Mouse (Mus musculus): Measurements from ENCODE around the gene Rps13.
"Not testable (repeated sequence)": the region's sequence is repeated elsewhere in the genome, so short reads cannot be mapped to it uniquely, and the experiment has no call there.

Gene Rps13

DNA sequence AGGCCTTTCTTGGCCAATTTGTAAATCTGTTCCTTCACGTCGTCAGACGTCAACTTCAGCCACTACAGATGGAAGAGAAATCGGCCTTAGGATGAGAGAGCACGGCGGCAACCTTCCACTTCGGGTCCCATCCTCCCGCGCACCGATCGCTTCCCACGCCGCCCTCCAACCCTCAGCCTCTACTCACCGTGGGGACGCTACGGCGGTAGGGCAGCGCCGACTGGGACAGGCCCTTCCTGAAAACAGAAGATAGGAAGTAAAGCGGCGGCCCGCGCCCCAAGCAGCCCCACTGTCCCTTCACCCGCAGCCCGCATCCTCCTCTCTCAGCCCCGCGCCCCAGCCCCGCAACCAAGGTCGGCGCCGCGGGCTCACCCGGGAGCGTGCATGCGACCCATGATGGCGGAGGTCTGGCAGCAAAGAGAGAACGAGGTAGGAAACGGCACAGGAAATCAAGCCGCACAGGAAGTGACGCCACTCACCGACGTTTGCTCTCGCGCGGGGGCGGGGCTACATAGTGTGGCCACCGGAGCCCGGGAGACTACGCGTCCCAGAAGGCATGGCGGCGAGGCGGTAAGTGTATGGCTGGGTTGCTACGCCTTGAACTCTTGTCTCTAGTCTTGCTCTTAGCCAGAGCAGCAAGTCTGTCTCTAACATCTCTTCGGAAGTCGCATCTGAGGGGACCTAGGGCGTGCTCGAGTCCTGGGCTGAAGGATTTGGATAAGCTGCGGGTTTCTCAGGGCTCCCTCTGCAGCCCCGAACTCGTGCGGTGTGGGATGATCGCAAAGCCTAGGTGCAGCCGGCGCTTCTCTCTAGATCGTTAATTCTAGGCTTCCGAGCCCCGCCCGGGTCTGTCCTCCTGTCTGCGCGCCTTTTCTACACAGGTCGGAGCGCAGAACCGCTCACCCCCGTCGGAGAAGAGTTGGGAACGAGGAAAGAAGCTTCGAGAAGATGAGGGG lies at the start of gene Rps13:
Gene Rps13 (minus strand): TSS at position 483 of the 956 bp plus-strand sequence.
- DNase-seq (ENCODE audit: low spot score in 2 of 2), result peak; percentile 97 to 98

GRCm38 (mm10) chr7:116379181-116379580 lies 45.2 kb upstream of the Rps13 start:
- DNase-seq (ENCODE audit: low spot score in 2 of 2), result not testable (repeated sequence)

DNA sequence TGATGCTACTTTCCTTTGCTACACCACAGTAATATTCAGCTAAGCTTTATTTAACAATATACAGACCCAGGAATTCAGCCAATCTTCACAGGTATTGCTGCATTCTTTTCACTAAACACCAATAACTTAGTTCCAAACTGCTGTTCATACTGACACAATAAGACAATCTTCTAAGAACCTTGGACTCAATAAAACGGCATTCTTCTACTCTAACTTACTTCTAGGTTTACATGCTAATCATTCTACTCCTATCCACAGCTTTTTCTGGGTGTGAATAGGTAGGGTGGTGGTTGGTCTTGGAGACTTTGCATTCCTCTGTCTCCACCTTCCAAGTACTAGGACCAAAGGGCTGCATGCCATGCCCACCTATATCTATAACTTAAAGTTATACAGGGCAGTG lies 40.3 kb upstream of the Rps13 start:
- no peak for DNase-seq (ENCODE audit: low spot score in 2 of 2)

DNA sequence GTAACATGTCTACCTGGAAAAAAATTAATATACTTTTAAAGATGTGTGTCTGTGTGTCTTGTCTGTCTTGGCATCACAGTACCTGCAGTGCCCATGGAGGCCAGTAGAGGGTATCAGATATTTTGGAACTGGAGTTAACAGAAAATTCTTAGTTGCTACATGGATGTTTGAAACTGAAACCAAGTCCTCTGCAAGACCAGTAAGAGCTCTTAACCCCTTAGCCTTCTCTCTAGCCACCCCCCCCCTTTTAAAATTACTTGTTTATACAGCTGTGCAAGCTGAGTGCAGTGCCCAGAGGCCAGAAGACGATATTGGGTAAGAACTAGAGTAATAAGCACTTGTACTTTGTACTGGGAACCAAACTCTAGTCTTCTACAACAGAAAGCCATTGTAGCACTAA lies 2.2 kb upstream of the Rps13 start:
- peak; percentile 75 to 81 for DNase-seq (ENCODE audit: low spot score in 2 of 2)

GRCm38 (mm10) chr7:116335133-116335532 lies 1.1 kb upstream of the Rps13 start:
- no peak for DNase-seq (ENCODE audit: low spot score in 2 of 2)

GRCm38 (mm10) chr7:116334669-116335038 lies 659 bp upstream of the Rps13 start:
- no peak for DNase-seq (ENCODE audit: low spot score in 2 of 2)

DNA sequence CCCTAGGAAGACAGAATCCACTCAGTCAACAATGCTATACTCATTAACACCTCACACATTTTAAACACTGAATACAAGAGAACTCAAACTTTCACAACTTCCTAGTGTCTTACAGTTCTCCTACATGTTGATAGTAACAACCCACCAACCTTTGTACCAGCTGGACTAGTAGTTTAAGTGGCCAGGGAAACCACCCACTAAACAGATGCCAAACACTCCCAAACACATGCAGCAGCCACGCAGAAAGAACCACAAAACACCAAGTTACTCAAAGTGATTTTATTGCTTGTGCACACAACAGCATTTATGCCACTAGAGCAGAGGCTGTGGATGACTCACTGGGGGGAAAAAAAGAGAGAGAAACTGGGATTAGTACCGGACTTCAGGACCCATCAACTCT lies 2.7 kb downstream of the Rps13 start:
- DNase-seq (ENCODE audit: low spot score in 2 of 2), result no peak

DNA sequence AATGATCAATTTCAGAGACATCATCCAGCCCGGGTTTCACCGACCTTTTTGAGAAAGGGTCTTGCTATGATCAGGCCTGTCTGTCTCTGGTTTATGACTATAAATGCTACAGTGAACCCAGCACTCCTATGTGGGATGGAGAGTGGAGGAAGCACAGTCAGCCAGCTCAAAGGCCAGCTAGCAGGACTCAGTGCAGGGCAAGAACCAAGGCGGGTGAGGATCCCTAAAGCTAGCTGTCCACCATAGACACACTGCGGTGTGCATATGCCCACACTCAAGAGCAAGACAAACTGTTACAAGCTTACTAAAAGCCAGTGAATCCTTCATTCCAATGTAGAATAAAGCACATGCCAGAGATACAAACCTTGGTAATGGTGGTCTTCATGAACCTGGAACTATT lies 4.1 kb downstream of the Rps13 start:
- DNase-seq (ENCODE audit: low spot score in 2 of 2), result no peak

DNA sequence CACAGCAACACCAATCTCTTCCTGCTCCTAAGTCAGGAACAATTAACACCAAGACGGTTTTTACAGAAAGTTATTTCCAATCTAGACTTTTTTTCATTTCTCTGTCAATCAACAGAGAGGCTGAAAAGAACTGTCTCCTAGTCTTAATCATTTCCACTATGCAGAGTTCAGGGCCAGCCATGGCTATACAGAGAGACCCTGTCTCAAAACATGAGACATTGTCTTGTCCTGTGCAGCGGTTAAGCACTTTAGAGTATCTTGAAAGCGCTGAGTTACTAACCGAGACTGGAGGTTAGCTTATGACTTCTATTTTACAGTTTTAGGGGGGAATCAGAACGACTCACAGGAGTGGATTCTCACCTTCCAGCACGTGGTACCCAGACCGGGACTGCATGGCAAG lies 5.2 kb downstream of the Rps13 start:
- no peak for DNase-seq (ENCODE audit: low spot score in 2 of 2)

GRCm38 (mm10) chr7:116327901-116328300 lies 6.1 kb downstream of the Rps13 start:
- DNase-seq (ENCODE audit: low spot score in 2 of 2), result no peak

DNA sequence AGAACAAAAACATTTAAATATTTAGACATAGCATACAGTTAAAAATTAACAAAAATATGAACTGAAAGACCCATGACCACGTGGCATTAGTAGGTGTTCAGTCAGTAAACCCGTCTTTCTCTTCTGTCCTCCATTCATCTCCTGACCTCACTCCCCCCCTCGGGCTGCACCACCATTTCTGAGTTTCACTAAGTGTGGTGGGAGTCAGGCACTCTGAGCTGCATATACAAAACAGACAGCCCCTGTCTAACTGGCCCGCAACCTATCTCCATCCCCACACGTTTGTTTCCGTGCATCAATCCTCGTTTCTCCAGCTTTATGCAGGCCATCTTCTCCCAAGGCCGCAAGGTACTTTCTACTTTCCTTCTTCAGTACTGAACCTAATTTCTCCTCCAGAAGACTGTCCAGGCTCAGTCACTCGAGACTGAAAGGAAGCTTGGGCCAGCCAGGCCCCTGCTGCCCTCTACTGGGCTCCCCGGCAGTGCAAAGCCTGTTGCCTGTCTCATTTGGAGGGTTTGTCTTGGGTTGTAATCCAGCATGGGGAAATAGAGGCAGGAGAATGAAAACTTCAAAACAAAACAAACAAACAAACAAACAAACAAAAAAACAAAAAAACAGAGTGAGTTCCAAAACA lies 10.5 kb downstream of the Rps13 start:
- peak; percentile 37 to 73 for DNase-seq (ENCODE audit: low spot score in 2 of 2)

GRCm38 (mm10) chr7:116309456-116309855 lies 24.5 kb downstream of the Rps13 start:
- DNase-seq (ENCODE audit: low spot score in 2 of 2), result no peak

DNA sequence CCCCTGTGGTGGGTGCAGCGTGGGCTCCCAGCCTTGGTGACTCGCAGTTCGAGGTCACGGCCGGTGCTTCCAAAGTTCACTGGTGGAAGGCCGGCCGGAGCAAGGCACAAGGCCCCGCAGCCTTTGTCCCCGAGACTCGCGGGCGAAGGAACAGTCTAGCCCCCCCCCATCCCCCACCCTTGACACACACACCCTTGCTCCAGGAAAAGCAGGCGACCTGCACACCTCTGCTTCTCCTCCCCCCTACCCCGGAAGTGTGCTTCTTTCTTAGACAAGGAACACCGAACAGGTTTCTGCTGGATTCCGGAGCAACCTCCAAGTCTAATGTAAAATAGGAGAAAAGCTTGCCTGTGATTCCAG lies 25.4 kb downstream of the Rps13 start:
- no peak for DNase-seq (ENCODE audit: low spot score in 2 of 2)

- peak; percentile 21 to 74 for DNase-seq (ENCODE audit: low spot score in 2 of 2)
Measured at GRCm38 (mm10) chr7:116307871-116308631, 25.9 kb downstream of the Rps13 start, which contains the start of gene Plekha7. Plekha7 (minus strand) TSS chr7:116308376.

DNA sequence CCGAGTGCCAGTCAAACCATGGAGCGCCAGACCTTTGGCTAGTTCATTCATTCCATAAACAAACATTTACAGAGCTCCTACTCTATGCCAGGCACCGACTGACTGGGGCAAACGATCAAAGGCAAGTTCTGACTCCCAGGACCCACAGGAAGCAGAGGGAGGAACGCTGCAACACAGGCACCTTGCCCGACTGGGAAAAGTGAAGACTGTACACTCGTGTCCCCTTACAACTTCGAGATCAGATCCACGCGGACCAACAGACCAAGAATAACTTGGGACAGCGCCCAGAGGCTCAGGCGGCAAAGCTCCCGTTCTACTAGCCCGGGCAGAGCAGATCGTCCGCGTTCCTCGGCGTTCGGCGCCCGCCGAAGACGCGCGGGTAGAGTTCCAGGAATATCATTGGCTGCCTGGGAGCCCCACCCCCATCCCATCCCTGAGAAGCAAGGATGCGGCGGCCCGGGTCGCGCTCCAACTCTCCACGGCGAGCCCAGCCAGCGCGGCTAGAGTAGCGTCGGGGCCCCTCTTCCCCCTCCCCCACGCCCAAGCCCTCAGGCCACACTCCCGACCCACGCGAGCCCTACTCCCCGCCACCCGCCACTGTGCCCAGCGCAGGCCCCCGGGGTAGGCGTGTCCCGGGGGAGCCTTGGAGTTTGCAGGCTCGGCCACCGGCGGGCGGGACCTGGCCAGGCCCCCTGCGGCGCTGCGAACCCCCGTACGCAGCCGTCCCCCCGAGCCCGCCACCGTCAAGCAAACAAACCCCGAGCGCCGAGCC lies 26.7 kb downstream of the Rps13 start:
- DNase-seq (ENCODE audit: low spot score in 2 of 2), result no peak

- no peak for DNase-seq (ENCODE audit: low spot score in 2 of 2)
Measured at GRCm38 (mm10) chr7:116306601-116307000, 27.4 kb downstream of the Rps13 start.

GRCm38 (mm10) chr7:116301661-116302311 lies 32.2 kb downstream of the Rps13 start:
- DNase-seq (ENCODE audit: low spot score in 2 of 2), result no peak

DNA sequence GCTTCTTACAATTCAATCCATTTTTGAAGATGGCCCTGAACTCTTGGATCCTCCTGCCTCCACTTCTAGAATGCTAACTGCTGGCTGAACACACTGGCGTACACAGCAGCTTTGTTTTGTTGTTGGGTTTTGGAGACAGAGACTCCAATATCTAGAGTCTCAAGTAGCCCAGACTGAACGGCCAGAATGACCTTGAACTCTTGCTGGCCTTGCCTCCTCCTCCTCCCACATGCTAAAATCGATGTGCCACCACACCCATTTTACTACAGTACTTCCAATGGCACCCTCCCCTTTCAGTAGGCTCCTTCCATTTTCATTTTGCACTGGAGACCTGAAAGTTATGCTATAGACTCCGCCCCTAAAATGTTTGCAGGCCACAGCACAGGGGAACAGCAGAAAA lies 32.9 kb downstream of the Rps13 start:
- DNase-seq (ENCODE audit: low spot score in 2 of 2), result no peak

GRCm38 (mm10) chr7:116298851-116299250 lies 35.1 kb downstream of the Rps13 start:
- DNase-seq (ENCODE audit: low spot score in 2 of 2), result no peak

DNA sequence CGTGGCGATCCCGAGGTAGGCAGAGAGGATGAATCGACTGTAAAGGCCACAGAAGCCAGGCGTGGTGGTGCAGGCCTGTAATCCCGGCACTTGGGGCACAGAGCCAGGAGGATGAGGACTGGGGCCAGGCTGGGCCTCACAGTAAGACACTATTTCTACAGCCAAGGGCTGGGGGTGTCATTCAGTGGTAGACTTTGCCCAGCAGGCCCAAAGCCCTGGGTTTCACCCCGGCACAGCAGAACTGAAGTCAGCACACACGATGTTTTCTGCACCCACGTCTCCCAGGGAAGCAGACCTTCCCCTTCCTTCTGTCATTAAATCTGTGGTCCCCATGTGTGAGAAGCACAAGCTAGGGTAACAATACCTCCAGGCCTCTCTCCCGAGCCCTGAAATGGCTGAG lies 35.6 kb downstream of the Rps13 start:
- no peak for DNase-seq (ENCODE audit: low spot score in 2 of 2)

GRCm38 (mm10) chr7:116294961-116295360 lies 39.0 kb downstream of the Rps13 start:
- no peak for DNase-seq (ENCODE audit: low spot score in 2 of 2)

All from spleen, postnatal 4 days (tissue).